Mouse (Mus musculus) lung, postnatal 0 days (tissue): ENCODE results near the gene Tbc1d16.

Experiments used
- CTCF ChIP-seq: IDR thresholded peaks from 2 replicates; pipeline ENCODE4 v1.5.1; 2016; ENCODE audit warnings: antibody characterized with exemption, mild to moderate bottlenecking
- EP300 ChIP-seq: IDR thresholded peaks from 2 replicates; pipeline ENCODE4 v1.6.1; 2016; ENCODE audit warnings: antibody characterized with exemption, mild to moderate bottlenecking, control low read depth

GRCm38 (mm10) chr11:119219816-119220465, 8.4 kb downstream of the Tbc1d16 start:
- TF ChIP-seq CTCF (no peak), EP300 (no peak)
